Mouse (Mus musculus) T-helper 2 cell (primary cell): ENCODE measurements around the gene Scgb1a1.

ENCODE experiments used
- in situ Hi-C: fragments of 300-600 bp; cut with MboI, MseI; formaldehyde crosslinking; loops from one replicate; pipeline ENCODE4 v1.15.1; 2025; ENCODE audit warnings: high pct_unique_total_duplicates

Gene Scgb1a1

GRCm38 (mm10) chr19:9067292-9067691, 20.5 kb downstream of the Scgb1a1 start:
- in situ Hi-C loops: no loop called here

- in situ Hi-C loops: no loop called here
Measured at GRCm38 (mm10) chr19:9065621-9066561, 21.9 kb downstream of the Scgb1a1 start.

GRCm38 (mm10) chr19:9063831-9064230, 23.9 kb downstream of the Scgb1a1 start:
- in situ Hi-C loops: no loop called here

DNA sequence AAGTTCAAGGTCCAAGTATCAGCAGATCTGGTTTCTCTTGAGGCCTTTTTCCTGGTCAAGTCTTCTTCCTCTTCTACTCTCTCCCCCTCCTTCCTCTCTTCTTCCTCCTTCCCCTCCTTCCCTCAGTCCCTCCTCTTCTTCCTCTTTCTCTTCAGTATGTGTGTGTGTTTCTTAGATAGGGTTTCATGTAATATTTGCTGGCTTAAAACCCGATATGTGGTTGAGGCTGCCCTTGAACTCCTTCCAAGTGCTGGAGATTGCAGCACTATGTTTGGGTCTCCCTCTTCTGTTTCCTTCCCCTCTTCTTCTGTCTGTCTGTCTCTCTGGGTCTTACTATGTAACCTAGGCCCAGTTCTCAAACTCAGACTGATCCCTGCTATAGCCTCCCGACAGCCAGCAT, 24.9 kb downstream of the Scgb1a1 start:
- in situ Hi-C loops: no loop called here

- in situ Hi-C loops: no loop called here
Measured at GRCm38 (mm10) chr19:9061221-9061893, 26.4 kb downstream of the Scgb1a1 start.

DNA sequence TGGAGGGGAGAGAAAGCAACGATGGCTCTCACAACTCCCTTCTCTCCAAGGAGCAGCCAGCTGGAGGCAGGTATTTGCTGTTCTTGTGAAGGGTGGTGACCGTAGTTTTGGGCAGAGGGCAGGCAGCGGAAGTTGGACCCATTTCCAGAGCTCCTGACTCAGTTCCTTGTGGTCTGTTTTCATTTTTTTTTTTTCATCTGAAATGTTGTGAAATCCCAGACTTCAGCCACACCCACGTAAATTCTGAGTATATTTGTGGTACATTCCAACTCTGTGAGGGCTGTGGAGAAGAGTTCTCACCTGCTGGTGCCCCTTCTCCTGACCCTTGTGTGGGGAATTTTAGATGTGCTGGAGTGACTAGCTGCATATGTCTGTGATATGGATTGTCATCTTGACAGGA, 27.7 kb downstream of the Scgb1a1 start:
- in situ Hi-C loops: no loop called here

DNA sequence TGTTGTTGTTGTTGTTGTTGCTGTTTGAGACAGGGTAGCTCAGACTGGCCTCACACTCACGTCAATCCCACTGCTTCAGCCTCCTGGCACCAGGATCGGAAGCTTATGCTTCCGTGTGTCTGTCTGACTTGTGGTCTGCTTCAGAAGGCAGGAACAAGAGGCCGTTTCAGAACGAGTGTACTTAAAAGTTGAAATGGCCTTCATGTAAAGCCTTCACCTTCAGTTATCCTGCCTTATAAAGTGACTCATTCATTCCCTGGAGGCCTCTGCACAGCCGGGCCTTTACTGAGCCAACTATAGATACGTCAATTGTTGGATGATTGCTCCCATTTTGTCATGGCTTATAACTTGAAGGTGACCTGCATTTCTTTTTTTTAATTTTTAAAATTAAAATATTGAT, 28.4 kb downstream of the Scgb1a1 start:
- in situ Hi-C loops: no loop called here

DNA sequence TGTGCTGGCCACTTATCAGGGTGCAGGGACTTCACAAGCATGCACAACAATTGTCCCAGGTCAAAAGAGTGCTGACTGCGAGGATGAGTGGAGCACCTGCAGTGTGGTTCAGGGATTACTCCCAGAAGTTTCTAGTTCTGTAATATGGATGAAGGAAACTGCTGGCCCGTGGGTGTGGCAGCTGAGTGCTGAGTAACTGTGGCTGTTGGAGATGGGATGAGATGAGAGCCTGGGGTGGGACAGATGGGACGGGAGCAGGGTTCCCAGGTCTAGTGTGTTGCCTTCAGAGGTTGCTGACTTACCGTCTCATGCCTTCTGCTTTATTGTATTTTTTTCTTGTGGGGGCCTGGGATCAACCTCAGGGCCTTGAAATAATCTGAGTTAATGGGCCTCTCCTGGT, 28.8 kb downstream of the Scgb1a1 start:
- in situ Hi-C loops: no loop called here

DNA sequence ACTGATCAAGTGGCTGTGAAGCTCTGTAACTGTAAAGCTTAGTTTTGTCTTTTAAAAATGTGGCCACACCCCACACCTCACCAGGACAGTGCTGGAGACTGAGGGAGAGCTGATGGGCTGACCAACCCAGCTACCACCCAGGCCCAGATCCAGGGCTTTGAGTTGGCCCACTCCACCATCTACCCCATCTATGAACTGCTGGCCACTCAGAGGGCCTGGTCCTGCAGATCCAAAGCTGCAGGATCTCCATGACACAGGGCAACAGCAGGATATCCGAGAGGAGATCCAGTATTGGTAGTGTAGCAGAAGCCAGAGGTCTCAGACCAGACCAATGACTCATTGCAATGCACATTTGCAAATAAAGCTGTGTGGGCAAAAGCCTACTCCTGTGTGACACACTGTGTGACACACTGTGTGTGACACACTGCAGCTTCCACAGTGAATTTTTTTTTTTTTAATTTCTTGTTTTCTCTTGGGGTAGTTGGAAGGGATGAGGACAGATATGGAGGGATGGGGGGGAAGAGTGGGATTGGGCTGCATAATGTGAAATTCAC, 29.4 kb downstream of the Scgb1a1 start:
- in situ Hi-C loops: no loop called here

GRCm38 (mm10) chr19:9057679-9058078, 30.1 kb downstream of the Scgb1a1 start:
- in situ Hi-C loops: no loop called here

DNA sequence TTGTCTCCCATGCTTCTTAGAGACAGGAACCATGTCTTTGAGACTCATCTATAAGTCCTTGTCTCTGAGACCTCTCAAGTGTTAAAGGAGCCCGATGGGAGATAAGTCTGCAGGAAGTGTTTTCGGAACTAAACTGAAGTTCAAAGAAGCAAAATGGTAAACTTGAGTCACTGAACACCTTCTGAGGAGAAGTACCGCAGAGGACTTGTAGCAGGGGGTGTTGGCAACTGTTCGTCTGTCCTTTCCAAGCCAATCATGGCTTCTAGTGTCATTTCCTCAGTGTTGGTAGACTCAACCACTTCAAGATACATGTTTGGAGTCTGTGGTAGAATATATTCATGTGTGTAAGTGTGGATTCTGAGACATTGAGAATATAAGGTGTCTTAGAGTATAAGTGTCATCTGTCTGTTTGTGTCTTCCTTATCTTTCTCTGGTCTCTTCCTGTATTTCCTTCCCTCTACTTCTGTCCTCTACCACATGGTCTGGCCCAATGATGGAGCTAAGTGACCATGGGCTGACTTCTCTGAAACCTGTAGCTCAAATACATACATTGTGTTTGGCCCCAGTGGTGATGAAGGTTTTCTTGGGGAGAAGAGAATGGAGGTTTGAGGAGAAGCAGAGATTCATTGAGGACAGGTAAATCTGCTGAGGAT, 31.9 kb downstream of the Scgb1a1 start:
- in situ Hi-C loops: no loop called here

GRCm38 (mm10) chr19:9055153-9055552, 32.6 kb downstream of the Scgb1a1 start:
- in situ Hi-C loops: no loop called here

DNA sequence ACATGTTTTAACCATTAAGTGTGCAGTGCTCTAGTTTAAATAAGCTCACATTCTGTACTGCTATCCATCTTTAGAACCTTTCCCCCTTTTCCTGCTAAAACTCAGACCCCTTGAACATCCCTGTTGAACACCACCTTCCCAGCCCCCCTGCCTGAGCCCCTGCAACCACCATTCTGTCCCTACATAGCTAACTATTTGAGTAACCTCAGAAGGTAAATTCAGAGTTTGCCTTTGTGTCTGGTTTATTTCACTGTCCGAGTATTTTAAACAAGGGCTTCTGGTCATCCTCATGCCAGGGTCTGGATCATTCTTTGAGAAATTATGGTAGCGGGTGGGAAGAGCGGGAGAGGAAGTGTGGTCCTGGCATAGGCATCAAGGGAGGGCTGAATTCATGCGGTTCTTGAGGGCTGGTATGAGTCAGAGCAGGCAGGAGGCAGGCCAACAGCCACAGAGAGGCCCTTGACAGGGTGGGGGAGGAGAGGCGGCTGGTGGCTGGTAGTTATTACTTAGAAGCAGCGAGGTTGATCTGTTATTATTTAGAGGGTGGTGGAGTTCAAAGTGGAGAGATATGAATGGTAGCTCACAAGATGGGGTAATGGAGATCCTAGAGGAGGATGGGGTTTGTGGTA, 34.8 kb downstream of the Scgb1a1 start:
- in situ Hi-C loops: loop anchor here (5.0 kb wide), 1 partner anchor 61 kb away; no protein-coding TSS in a partner anchor

- in situ Hi-C loops: loop anchor here (5.0 kb wide), 1 partner anchor 60 kb away; no protein-coding TSS in a partner anchor
Measured at GRCm38 (mm10) chr19:9051985-9052384, 35.8 kb downstream of the Scgb1a1 start.

DNA sequence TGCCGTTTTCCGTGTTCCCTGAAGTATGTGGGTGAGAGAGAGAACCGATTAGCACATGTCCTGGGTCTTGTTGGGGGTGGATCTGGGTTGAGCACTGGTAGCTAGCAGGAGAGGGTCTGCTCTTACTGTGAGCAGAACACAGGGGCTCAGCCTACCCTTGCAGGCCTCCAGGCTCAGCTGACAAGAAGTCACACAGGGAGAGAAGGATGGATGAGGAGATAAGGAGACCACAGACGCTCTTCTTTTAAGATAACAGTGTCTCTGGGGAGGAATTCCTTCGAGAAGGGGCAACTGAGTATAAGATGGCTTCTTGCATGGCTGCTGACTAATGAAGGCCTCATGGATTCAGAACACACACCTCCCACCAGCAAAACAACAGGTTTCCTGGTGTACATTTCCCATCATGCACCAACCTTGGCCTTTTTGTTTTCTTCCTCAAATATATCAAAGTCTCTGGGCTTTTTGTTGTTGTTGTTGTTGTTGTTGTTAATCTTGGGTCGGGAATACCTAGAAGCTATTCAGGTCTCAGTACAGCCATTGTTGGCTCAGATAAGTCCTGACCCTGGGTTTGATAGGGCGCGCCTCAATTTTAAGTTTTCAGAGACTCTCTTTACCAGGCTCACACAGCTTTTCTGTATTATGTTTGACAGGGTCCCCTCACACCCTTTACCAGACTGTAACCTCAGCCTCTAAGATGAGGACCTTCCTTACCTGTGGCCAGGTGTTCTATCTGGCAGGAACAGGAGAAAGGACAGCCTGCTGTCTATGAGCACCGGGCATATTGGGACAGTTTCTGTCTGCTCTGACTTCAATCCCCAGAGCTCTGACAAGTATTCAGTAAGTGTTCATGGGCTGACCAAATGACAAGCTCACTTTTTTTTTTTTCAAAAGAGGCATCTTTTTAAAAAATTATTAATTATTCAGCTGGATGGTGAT, 37.2 kb downstream of the Scgb1a1 start:
- in situ Hi-C loops: loop anchor here (5.0 kb wide), 1 partner anchor 58 kb away; no protein-coding TSS in a partner anchor

- in situ Hi-C loops: no loop called here
Measured at GRCm38 (mm10) chr19:9048981-9049687, 38.6 kb downstream of the Scgb1a1 start.

- in situ Hi-C loops: no loop called here
Measured at GRCm38 (mm10) chr19:9047946-9048387, 39.8 kb downstream of the Scgb1a1 start.

GRCm38 (mm10) chr19:9047207-9047945, 40.4 kb downstream of the Scgb1a1 start:
- in situ Hi-C loops: no loop called here

- in situ Hi-C loops: no loop called here
Measured at GRCm38 (mm10) chr19:9044291-9044690, 43.5 kb downstream of the Scgb1a1 start.
